Mouse (Mus musculus) ES-E14 (cell line): ENCODE measurements around the gene Elmod1.

Experiments
- CHD2 ChIP-seq: IDR thresholded peaks from 2 replicates; pipeline ENCODE4 v1.6.1; 2014; ENCODE audit warnings: mild to moderate bottlenecking, low read depth, low read length, inconsistent platforms
- MAFK ChIP-seq: IDR thresholded peaks from 2 replicates; pipeline ENCODE4 v1.6.1; 2014; ENCODE audit warnings: mild to moderate bottlenecking, low read depth, low read length, inconsistent platforms; ENCODE audit not compliant: insufficient read depth
- ZNF384 ChIP-seq: IDR thresholded peaks from 2 replicates; pipeline ENCODE4 v1.6.1; 2012; ENCODE audit warnings: low read depth, low read length, inconsistent platforms

GRCm38 (mm10) chr9:53921061-53921460, 54.0 kb downstream of the Elmod1 start:
- TF ChIP-seq ZNF384 (no peak), MAFK (no peak), CHD2 (no peak)
